Mouse (Mus musculus): ENCODE measurements around the gene Thbs2. TPM values are rescaled to one million over a fixed set of nuclear protein-coding genes. Genes with fewer than 3 reads are reported as not detected.
"Not testable (repeated sequence)": the region's sequence is repeated elsewhere in the genome, so short reads cannot be mapped to it uniquely, and the experiment has no call there.

Gene Thbs2
- polyA plus RNA-seq, 1 experiment from 2014 or later = 0.98 TPM

DNA sequence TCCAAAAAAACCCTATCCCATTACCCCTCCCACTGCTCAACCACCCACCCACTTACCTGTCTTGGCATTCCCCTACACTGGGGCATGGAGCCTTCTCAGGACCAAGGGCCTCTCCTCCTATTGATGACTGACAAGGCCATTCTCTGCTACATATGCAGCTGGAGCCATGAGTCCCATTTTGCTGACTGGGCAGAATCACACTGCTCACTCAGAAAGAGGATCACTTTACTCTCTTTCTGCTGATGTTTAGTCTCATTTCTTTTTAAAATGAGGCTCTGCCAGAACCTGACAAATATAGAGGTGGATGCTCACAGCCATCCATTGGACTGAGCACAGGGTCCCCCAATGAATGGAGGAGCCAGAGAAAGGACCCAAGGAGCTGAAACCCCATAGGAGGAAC lies 73.0 kb downstream of the Thbs2 start:
- not testable (repeated sequence) for H3K4me2 ChIP-seq; H3K27ac ChIP-seq; H3K27me3 ChIP-seq (replicated peaks); H3K9ac ChIP-seq; H3K4me3 ChIP-seq; ATAC-seq; H3K9me3 ChIP-seq (replicated peaks); H3K4me1 ChIP-seq; H3K36me3 ChIP-seq

DNA sequence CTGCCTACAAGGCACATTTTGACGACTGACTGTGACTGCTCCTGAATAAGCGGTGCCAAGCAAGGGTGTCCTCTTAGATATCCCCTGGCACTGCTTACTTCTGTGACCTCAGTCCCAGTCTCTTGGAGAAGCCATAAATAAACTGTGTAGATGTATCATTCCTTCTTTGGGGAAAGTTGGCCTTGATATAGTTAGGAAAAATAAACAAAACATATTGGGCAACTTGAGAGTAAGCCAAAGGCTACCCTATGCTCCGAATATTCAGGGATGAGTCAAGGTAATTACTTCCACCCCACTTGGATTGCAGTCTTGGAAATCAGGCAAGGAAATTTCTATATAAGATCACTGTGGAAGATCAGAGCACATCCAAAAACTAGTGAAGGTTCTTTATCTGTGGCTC lies 74.0 kb downstream of the Thbs2 start:
- Histone ChIP-seq H3K27me3 (replicated peaks) (no peaks in the 10 kb centered on the region), H3K4me2 (no peak overlapping the region), H3K4me3 (no peak overlapping the region), H3K9me3 (replicated peaks) (no peaks in the 10 kb centered on the region), H3K9ac (no peak overlapping the region), H3K36me3 (no peaks in the 10 kb centered on the region), H3K4me1 (no peaks in the 10 kb centered on the region), H3K27ac (no peak overlapping the region)
- 61% methylated on average over 3 of the region's 3 CpGs for WGBS (ENCODE audit: insufficient replicate concordance)
- ATAC-seq = no peak

DNA sequence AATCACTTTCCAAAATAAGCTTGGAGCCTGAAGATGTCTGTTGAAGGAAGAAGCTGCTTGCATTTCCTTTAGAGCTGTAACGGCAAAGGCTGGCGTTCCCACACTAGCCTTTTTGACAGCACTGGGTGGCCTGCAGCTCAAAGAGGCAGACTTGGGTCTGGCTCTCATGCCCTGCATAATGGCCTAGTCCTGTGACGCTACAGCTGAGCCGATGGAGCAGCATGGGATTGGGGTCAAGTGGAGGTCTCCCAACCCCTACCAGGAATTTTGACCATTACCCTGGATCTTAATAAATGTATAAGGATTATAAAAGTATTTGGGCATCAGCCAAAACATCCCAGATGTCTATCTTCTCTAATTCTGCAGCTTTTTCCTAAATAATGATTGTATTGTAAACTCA lies 75.0 kb downstream of the Thbs2 start:
- 73% methylated on average over 4 of the region's 4 CpGs for WGBS (ENCODE audit: insufficient replicate concordance)
- ATAC-seq = no peak
- Histone ChIP-seq H3K4me3 (no peak overlapping the region), H3K27me3 (replicated peaks) (no peaks in the 10 kb centered on the region), H3K9ac (no peak overlapping the region), H3K4me2 (no peak overlapping the region), H3K4me1 (no peaks in the 10 kb centered on the region), H3K27ac (no peak overlapping the region), H3K36me3 (no peaks in the 10 kb centered on the region), H3K9me3 (replicated peaks) (no peaks in the 10 kb centered on the region)

Other genes starting within 250 kb of the Thbs2 start
- gene Wdr27, start 248.9 kb upstream of the Thbs2 start, polyA plus RNA-seq (2016; fragmentation: Nextera tagmentation; extraction: Ambion mirVana) = 1.6 and 2.1 TPM in 2 replicates
- 13.7 and 15.3 TPM in 2 replicates for gene 1600012H06Rik, start 248.9 kb upstream of the Thbs2 start, polyA plus RNA-seq (2016; fragmentation: Nextera tagmentation; extraction: Ambion mirVana)

Measured in liver, embryonic 12.5 days (tissue).